Mouse (Mus musculus): Measurements from ENCODE around the gene Lrpap1. TPM values are rescaled to one million over a fixed set of nuclear protein-coding genes. Genes with fewer than 3 reads are reported as not detected.

Lrpap1 gene
- polyA plus RNA-seq, 1 experiment from 2014 or later: 158 TPM

GRCm38 (mm10) chr5:35084913-35085312 lies 20.7 kb downstream of the Lrpap1 start:
- H3K36me3 ChIP-seq (ENCODE audit: control insufficient read depth, insufficient read depth, low read length): no peaks in the 10 kb centered on the region
- H3K27me3 ChIP-seq (replicated peaks; ENCODE audit: control insufficient read depth, insufficient read depth, low read length): peaks cover 1% of the 10 kb centered on the region; the same call in 1 of the 2 replicates
- H3K27ac ChIP-seq (replicated peaks; ENCODE audit: low read depth, low read length): no peak overlapping the region
- no peak overlapping the region for H3K4me2 ChIP-seq (ENCODE audit: low read depth, low read length)
- ATAC-seq (ENCODE audit: low read depth) (no peak), DNase-seq (ENCODE audit: low spot score) (no peak)
- H3K4me1 ChIP-seq (ENCODE audit: control insufficient read depth, insufficient read depth, low read length): no peaks in the 10 kb centered on the region
- H3K9me3 ChIP-seq (ENCODE audit: control insufficient read depth, low read length): no peaks in the 10 kb centered on the region
- H3K9ac ChIP-seq (ENCODE audit: low read depth, low read length): no peak overlapping the region
- WGBS: 63% methylated on average over 3 of the region's 3 CpGs
- no peak overlapping the region for H3K4me3 ChIP-seq (ENCODE audit: low read depth, low read length)

DNA sequence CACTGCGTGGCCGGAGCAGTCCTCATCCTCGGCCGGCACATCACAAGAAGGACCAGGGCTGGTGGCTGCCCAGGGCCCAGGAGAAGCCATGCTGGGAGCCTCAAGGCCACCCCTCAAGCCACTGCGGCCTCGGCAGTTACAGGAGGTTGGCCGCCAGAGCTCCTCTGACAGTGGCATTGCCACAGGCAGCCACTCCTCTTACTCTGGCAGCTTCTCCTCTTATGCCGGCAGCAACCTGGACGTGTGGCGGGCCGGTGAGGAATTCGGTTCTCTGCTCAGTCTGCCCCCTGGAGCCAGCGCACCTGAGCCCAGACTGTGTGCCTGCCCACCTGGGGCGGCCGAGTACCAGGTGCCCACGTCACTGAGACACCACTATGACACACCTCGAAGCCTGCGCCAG lies 26.5 kb downstream of the Lrpap1 start:
- no peak overlapping the region for H3K9ac ChIP-seq (ENCODE audit: low read depth, low read length)
- H3K9me3 ChIP-seq (ENCODE audit: control insufficient read depth, low read length): no peaks in the 10 kb centered on the region
- no peak overlapping the region for H3K27ac ChIP-seq (replicated peaks; ENCODE audit: low read depth, low read length)
- H3K4me1 ChIP-seq (ENCODE audit: control insufficient read depth, insufficient read depth, low read length): no peaks in the 10 kb centered on the region
- DNase-seq (ENCODE audit: low spot score): no peak
- ATAC-seq (ENCODE audit: low read depth): no peak
- H3K27me3 ChIP-seq (replicated peaks; ENCODE audit: control insufficient read depth, insufficient read depth, low read length): peaks cover 17% of the 10 kb centered on the region
- no peaks in the 10 kb centered on the region for H3K36me3 ChIP-seq (ENCODE audit: control insufficient read depth, insufficient read depth, low read length)
- 30% methylated on average over 14 of the region's 18 CpGs for WGBS
- no peak overlapping the region for H3K4me2 ChIP-seq (ENCODE audit: low read depth, low read length)
- H3K4me3 ChIP-seq (ENCODE audit: low read depth, low read length): no peak overlapping the region

GRCm38 (mm10) chr5:35076369-35076768 lies 29.2 kb downstream of the Lrpap1 start:
- DNase-seq (ENCODE audit: low spot score) (no peak), ATAC-seq (ENCODE audit: low read depth) (no peak)
- Histone ChIP-seq H3K36me3 (ENCODE audit: control insufficient read depth, insufficient read depth, low read length) (no peaks in the 10 kb centered on the region), H3K27ac (replicated peaks; ENCODE audit: low read depth, low read length) (no peak overlapping the region), H3K4me3 (ENCODE audit: low read depth, low read length) (no peak overlapping the region), H3K27me3 (replicated peaks; ENCODE audit: control insufficient read depth, insufficient read depth, low read length) (peaks cover 17% of the 10 kb centered on the region), H3K4me2 (ENCODE audit: low read depth, low read length) (no peak overlapping the region), H3K9me3 (ENCODE audit: control insufficient read depth, low read length) (no peaks in the 10 kb centered on the region), H3K4me1 (ENCODE audit: control insufficient read depth, insufficient read depth, low read length) (no peaks in the 10 kb centered on the region), H3K9ac (ENCODE audit: low read depth, low read length) (no peak overlapping the region)
- 76% methylated on average over 1 of the region's 1 CpGs for WGBS

DNA sequence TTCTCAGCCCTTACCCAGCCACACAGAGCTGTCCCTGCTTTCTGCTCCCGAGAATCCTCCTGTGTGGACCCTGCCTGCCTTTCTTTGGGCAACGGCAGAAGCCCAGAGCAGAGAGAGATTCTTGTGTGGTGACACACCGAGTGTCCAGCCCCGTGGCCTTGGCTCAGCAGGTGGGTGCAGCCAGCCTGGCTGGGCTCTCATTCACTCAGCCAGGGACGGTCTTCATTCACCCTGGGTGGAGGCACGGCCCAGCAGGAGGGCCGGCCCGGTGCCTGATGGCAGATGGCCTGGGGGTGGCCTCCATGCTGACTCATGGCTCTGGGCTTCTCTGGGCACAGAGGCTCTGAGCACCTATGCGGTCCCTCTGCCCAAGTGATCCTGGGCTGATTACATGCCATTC lies 31.6 kb downstream of the Lrpap1 start:
- Histone ChIP-seq H3K9ac (ENCODE audit: low read depth, low read length) (no peak overlapping the region), H3K27me3 (replicated peaks; ENCODE audit: control insufficient read depth, insufficient read depth, low read length) (peaks cover 7% of the 10 kb centered on the region; the same call in 1 of the 2 replicates), H3K4me3 (ENCODE audit: low read depth, low read length) (no peak overlapping the region), H3K27ac (replicated peaks; ENCODE audit: low read depth, low read length) (no peak overlapping the region), H3K36me3 (ENCODE audit: control insufficient read depth, insufficient read depth, low read length) (no peaks in the 10 kb centered on the region), H3K4me1 (ENCODE audit: control insufficient read depth, insufficient read depth, low read length) (no peaks in the 10 kb centered on the region), H3K9me3 (ENCODE audit: control insufficient read depth, low read length) (no peaks in the 10 kb centered on the region), H3K4me2 (ENCODE audit: low read depth, low read length) (no peak overlapping the region)
- 68% methylated on average over 9 of the region's 9 CpGs for WGBS
- ATAC-seq (ENCODE audit: low read depth) (no peak), DNase-seq (ENCODE audit: low spot score) (no peak)

- ATAC-seq (ENCODE audit: low read depth): no peak
Observed at GRCm38 (mm10) chr5:35073235-35073634, 32.3 kb downstream of the Lrpap1 start.

DNA sequence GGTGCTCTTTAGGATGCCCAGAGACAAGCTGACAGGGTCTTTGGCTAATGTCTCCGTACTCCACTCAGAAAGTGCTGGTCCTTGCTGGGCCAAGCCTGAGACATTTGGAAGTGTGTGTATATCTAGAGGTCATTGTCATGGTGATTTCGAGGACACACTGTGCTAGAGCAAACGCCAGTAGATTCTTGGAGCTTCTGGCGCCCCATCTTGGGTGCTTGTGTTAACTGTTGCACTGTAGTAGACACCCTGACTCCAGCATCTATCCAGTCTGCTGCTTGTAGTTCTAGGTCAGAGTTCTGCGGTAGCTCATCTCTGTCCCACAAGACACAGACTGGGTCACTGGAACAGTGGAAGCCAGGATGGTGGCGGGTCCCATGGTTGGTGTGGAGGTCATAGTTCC lies 33.7 kb downstream of the Lrpap1 start:
- Histone ChIP-seq H3K4me1 (ENCODE audit: control insufficient read depth, insufficient read depth, low read length) (no peaks in the 10 kb centered on the region), H3K4me3 (ENCODE audit: low read depth, low read length) (no peak overlapping the region), H3K9me3 (ENCODE audit: control insufficient read depth, low read length) (no peaks in the 10 kb centered on the region), H3K36me3 (ENCODE audit: control insufficient read depth, insufficient read depth, low read length) (no peaks in the 10 kb centered on the region), H3K4me2 (ENCODE audit: low read depth, low read length) (no peak overlapping the region), H3K27ac (replicated peaks; ENCODE audit: low read depth, low read length) (no peak overlapping the region), H3K9ac (ENCODE audit: low read depth, low read length) (no peak overlapping the region), H3K27me3 (replicated peaks; ENCODE audit: control insufficient read depth, insufficient read depth, low read length) (no peaks in the 10 kb centered on the region)
- 92% methylated on average over 6 of the region's 6 CpGs for WGBS
- no peak for DNase-seq (ENCODE audit: low spot score)
- ATAC-seq (ENCODE audit: low read depth): no peak

More at GRCm38 (mm10) chr5:35073235-35073634, 32.3 kb downstream of the Lrpap1 start:
- Histone ChIP-seq H3K4me2 (ENCODE audit: low read depth, low read length) (no peak overlapping the region), H3K9ac (ENCODE audit: low read depth, low read length) (no peak overlapping the region), H3K27ac (replicated peaks; ENCODE audit: low read depth, low read length) (no peak overlapping the region), H3K4me3 (ENCODE audit: low read depth, low read length) (no peak overlapping the region), H3K36me3 (ENCODE audit: control insufficient read depth, insufficient read depth, low read length) (no peaks in the 10 kb centered on the region), H3K9me3 (ENCODE audit: control insufficient read depth, low read length) (no peaks in the 10 kb centered on the region), H3K4me1 (ENCODE audit: control insufficient read depth, insufficient read depth, low read length) (no peaks in the 10 kb centered on the region), H3K27me3 (replicated peaks; ENCODE audit: control insufficient read depth, insufficient read depth, low read length) (no peaks in the 10 kb centered on the region)
- no peak for DNase-seq (ENCODE audit: low spot score)
- 84% methylated on average over 11 of the region's 11 CpGs for WGBS

- 53% methylated on average over 7 of the region's 7 CpGs for WGBS
- no peaks in the 10 kb centered on the region for H3K27me3 ChIP-seq (replicated peaks; ENCODE audit: control insufficient read depth, insufficient read depth, low read length)
- H3K4me1 ChIP-seq (ENCODE audit: control insufficient read depth, insufficient read depth, low read length): no peaks in the 10 kb centered on the region
- H3K4me2 ChIP-seq (ENCODE audit: low read depth, low read length): no peak overlapping the region
- H3K9ac ChIP-seq (ENCODE audit: low read depth, low read length): no peak overlapping the region
- DNase-seq (ENCODE audit: low spot score) (peak; percentile 56), ATAC-seq (ENCODE audit: low read depth) (peak; percentile 19; the same call in 1 of the 2 replicates)
- H3K36me3 ChIP-seq (ENCODE audit: control insufficient read depth, insufficient read depth, low read length): no peaks in the 10 kb centered on the region
- no peaks in the 10 kb centered on the region for H3K9me3 ChIP-seq (ENCODE audit: control insufficient read depth, low read length)
- H3K4me3 ChIP-seq (ENCODE audit: low read depth, low read length): no peak overlapping the region
- no peak overlapping the region for H3K27ac ChIP-seq (replicated peaks; ENCODE audit: low read depth, low read length)
Observed at GRCm38 (mm10) chr5:35070953-35071352, 34.6 kb downstream of the Lrpap1 start.

- Histone ChIP-seq H3K9me3 (ENCODE audit: control insufficient read depth, low read length) (no peaks in the 10 kb centered on the region), H3K9ac (ENCODE audit: low read depth, low read length) (no peak overlapping the region), H3K27me3 (replicated peaks; ENCODE audit: control insufficient read depth, insufficient read depth, low read length) (no peaks in the 10 kb centered on the region), H3K4me2 (ENCODE audit: low read depth, low read length) (no peak overlapping the region), H3K4me3 (ENCODE audit: low read depth, low read length) (no peak overlapping the region), H3K36me3 (ENCODE audit: control insufficient read depth, insufficient read depth, low read length) (no peaks in the 10 kb centered on the region), H3K27ac (replicated peaks; ENCODE audit: low read depth, low read length) (no peak overlapping the region), H3K4me1 (ENCODE audit: control insufficient read depth, insufficient read depth, low read length) (no peaks in the 10 kb centered on the region)
- ATAC-seq (ENCODE audit: low read depth): no peak
- no peak for DNase-seq (ENCODE audit: low spot score)
- 86% methylated on average over 8 of the region's 8 CpGs for WGBS
Observed at GRCm38 (mm10) chr5:35070314-35070713, 35.3 kb downstream of the Lrpap1 start.

DNA sequence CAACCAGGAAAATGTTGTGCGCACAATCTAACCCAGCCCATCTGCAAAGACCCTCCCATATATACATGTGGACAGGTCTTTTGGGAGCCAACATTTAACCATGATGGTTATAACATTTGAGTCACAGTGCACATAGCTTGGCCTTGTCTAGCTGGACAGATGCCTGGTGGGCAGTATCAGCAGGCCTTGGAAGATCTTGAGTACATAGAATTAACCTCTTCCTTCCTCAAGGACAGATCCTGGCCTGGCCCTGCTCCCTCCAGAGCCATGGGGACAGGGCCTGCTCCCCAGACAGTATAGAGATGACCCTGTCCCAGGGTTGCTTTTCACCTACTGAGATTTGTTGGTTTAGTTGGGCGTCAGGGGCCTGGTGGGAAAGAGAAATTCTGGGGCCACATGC lies 35.7 kb downstream of the Lrpap1 start:
- WGBS: 83% methylated on average over 2 of the region's 2 CpGs
- H3K27ac ChIP-seq (replicated peaks; ENCODE audit: low read depth, low read length): no peak overlapping the region
- no peaks in the 10 kb centered on the region for H3K27me3 ChIP-seq (replicated peaks; ENCODE audit: control insufficient read depth, insufficient read depth, low read length)
- H3K9ac ChIP-seq (ENCODE audit: low read depth, low read length): no peak overlapping the region
- H3K4me3 ChIP-seq (ENCODE audit: low read depth, low read length): no peak overlapping the region
- no peaks in the 10 kb centered on the region for H3K9me3 ChIP-seq (ENCODE audit: control insufficient read depth, low read length)
- DNase-seq (ENCODE audit: low spot score) (no peak), ATAC-seq (ENCODE audit: low read depth) (no peak)
- H3K36me3 ChIP-seq (ENCODE audit: control insufficient read depth, insufficient read depth, low read length): no peaks in the 10 kb centered on the region
- no peak overlapping the region for H3K4me2 ChIP-seq (ENCODE audit: low read depth, low read length)
- H3K4me1 ChIP-seq (ENCODE audit: control insufficient read depth, insufficient read depth, low read length): no peaks in the 10 kb centered on the region
